Mouse (Mus musculus) liver, embryonic 16.5 days (tissue): ENCODE results near the gene Dgcr6. TPM values are rescaled to one million over a fixed set of nuclear protein-coding genes. Genes with fewer than 3 reads are reported as not detected.
A peak's percentile ranks its signal among the peaks of the same experiment; 100 is the strongest.

Experiments used
- ATAC-seq: fragments of 200-750 bp; cut with Nextera tagmentation; 2 replicates; pipeline ENCODE4 v1.8.0; 2017; ENCODE audit warnings: low read depth, mild to moderate bottlenecking, moderate number of reproducible peaks, moderate library complexity
- H3K27ac ChIP-seq: fragments of 300-500 bp; sonication (generic); 2 replicates; pipeline ENCODE4 v1.5.1; 2014; ENCODE audit warnings: mild to moderate bottlenecking, low read length
- H3K27me3 ChIP-seq: fragments of 300-500 bp; sonication (generic); 2 replicates; pipeline ENCODE4 v1.6.1; 2014; ENCODE audit warnings: low read depth, low read length, mixed read lengths; ENCODE audit not compliant: control insufficient read depth, insufficient read depth
- H3K36me3 ChIP-seq: fragments of 300-500 bp; sonication (generic); 2 replicates; pipeline ENCODE4 v1.6.1; 2014; ENCODE audit warnings: mild to moderate bottlenecking; ENCODE audit not compliant: control insufficient read depth, insufficient read depth
- H3K4me1 ChIP-seq: fragments of 300-500 bp; sonication (generic); 2 replicates; pipeline ENCODE4 v1.6.1; 2014; ENCODE audit warnings: low read depth, low read length, mixed read lengths; ENCODE audit not compliant: control insufficient read depth
- H3K4me2 ChIP-seq: fragments of 300-500 bp; sonication (generic); 2 replicates; pipeline ENCODE4 v1.6.1; 2014; ENCODE audit warnings: low read depth, low read length, mixed read lengths
- H3K4me3 ChIP-seq: fragments of 300-500 bp; sonication (generic); 2 replicates; pipeline ENCODE4 v1.5.1; 2014; ENCODE audit warnings: low read depth, mild to moderate bottlenecking, low read length
- H3K9ac ChIP-seq: fragments of 300-500 bp; sonication (generic); 2 replicates; pipeline ENCODE4 v1.6.1; 2014; ENCODE audit warnings: low read depth, low read length
- H3K9me3 ChIP-seq: fragments of 300-500 bp; sonication (generic); replicated peaks from 2 replicates; pipeline ENCODE4 v1.6.1; 2016; ENCODE audit warnings: low read length; ENCODE audit not compliant: control insufficient read depth
- WGBS: fragments of 180-500 bp; shearing (Covaris S2); extraction: QIAGEN DNeasy Blood & Tissue Kit; methylation state at CpG from one replicate; pipeline ENCODE4 v1.1.7; 2014; ENCODE audit not compliant: insufficient replicate concordance; 5-methylcytosine and 5-hydroxymethylcytosine counted together
- polyA plus RNA-seq: library from polyadenylated mRNA; unstranded; fragments of >200 nt; fragmentation: Nextera tagmentation; extraction: Ambion mirVana; gene quantifications from 2 replicates; pipeline ENCODE4 v1.2.1, GENCODE M21; 2015

Dgcr6 gene
- polyA plus RNA-seq, 1 experiment from 2014 or later: 17.1 TPM

DNA sequence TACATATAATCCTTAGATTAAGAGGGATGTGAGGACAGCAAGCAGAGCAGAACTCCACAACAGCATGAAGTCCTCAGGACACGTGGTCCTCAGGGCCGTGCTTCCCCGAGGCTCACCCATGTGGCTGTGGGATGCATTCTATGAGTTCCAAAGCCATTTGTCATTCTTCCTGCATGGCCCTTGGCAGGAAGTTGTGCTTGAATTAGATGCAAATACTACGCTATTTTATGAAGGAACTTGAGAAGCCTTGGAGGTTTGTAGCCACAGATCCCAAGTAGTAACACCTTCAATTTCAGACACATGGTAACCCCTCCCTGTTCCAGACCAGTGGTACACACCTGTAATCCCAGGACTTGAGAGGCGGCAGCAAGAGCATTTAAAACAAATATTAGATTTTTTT is 43.7 kb downstream of the Dgcr6 start:
- Histone ChIP-seq H3K27ac (no peak overlapping the region), H3K4me1 (no peaks in the 10 kb centered on the region), H3K9ac (no peak overlapping the region), H3K4me3 (no peak overlapping the region), H3K27me3 (no peaks in the 10 kb centered on the region), H3K9me3 (peaks cover 2% of the 10 kb centered on the region; the same call in 1 of the 2 replicates), H3K4me2 (no peak overlapping the region), H3K36me3 (no peaks in the 10 kb centered on the region)
- WGBS: 22% methylated on average over 5 of the region's 5 CpGs
- no peak for ATAC-seq

DNA sequence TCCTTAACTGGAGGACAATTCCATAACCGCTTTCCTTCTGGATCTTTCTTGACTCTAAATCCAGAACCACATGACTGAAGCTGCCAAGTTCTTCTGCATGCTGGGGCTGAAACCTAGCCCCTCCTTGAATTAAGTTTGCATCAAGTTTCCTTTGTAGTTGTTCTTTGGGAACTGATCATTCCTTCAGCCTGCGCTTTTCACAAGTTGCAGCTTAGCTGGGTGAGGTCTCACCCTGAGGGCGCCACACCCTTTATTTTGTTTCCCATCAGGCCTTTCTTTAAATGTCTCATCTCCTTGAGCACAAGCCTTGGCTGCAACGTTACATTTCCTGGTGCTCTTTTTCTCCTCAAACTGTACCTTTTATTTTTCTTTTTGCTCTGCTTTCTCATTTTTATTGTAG is 50.2 kb downstream of the Dgcr6 start:
- Histone ChIP-seq H3K4me2 (no peak overlapping the region), H3K9ac (no peak overlapping the region), H3K9me3 (no peaks in the 10 kb centered on the region), H3K27me3 (no peaks in the 10 kb centered on the region), H3K4me1 (no peaks in the 10 kb centered on the region), H3K27ac (no peak overlapping the region), H3K4me3 (no peak overlapping the region), H3K36me3 (no peaks in the 10 kb centered on the region)
- 54% methylated on average over 4 of the region's 4 CpGs for whole genome bisulfite sequencing
- ATAC-seq: no peak

DNA sequence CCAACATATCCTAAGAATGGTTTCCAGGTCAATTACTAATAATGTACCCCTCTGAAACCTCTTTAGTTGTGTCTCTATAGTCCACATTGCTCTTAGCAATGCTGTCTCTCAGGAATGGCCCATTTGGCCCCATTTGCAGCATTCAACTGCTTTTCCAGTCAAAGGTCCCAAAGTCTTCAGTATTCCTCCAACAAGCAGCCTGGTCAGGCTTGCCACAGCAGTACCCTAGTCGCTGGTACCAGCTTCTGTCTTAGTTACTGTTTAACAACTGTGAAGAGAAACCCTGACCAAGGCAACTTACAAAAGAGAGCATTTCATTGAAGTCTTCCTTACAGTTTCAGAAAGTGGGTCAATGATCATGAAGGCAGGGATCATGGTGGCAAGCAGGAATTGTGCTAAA is 50.7 kb downstream of the Dgcr6 start:
- ATAC-seq: no peak
- Histone ChIP-seq H3K4me3 (no peak overlapping the region), H3K9ac (no peak overlapping the region), H3K27ac (no peak overlapping the region), H3K9me3 (no peaks in the 10 kb centered on the region), H3K4me1 (no peaks in the 10 kb centered on the region), H3K27me3 (no peaks in the 10 kb centered on the region), H3K36me3 (no peaks in the 10 kb centered on the region), H3K4me2 (no peak overlapping the region)
- 45% methylated on average over 1 of the region's 1 CpGs for WGBS

DNA sequence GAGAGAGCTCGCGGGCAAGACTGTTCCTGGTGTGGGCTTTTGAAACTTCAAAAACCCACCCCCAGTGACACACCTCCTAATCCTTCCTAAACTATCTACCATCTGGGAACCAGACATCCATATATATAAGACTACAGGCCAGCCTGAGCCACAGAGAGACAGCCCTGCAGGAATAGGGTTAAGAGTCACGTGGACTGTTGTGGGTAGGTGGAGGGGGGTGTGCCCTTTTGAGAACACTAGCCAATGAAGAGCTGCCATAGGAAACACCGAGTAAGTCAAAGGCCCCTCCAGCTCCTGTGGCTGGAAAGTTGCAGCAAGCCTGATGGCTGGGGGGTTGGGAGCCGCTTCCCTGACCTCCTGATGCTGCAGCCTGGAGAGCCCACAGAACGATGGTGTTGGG is 51.1 kb downstream of the Dgcr6 start:
- WGBS: 39% methylated on average over 6 of the region's 6 CpGs
- Histone ChIP-seq H3K4me3 (no peak overlapping the region), H3K9me3 (no peaks in the 10 kb centered on the region), H3K27ac (no peak overlapping the region), H3K4me2 (no peak overlapping the region), H3K27me3 (no peaks in the 10 kb centered on the region), H3K4me1 (no peaks in the 10 kb centered on the region), H3K9ac (no peak overlapping the region), H3K36me3 (no peaks in the 10 kb centered on the region)
- ATAC-seq: no peak

DNA sequence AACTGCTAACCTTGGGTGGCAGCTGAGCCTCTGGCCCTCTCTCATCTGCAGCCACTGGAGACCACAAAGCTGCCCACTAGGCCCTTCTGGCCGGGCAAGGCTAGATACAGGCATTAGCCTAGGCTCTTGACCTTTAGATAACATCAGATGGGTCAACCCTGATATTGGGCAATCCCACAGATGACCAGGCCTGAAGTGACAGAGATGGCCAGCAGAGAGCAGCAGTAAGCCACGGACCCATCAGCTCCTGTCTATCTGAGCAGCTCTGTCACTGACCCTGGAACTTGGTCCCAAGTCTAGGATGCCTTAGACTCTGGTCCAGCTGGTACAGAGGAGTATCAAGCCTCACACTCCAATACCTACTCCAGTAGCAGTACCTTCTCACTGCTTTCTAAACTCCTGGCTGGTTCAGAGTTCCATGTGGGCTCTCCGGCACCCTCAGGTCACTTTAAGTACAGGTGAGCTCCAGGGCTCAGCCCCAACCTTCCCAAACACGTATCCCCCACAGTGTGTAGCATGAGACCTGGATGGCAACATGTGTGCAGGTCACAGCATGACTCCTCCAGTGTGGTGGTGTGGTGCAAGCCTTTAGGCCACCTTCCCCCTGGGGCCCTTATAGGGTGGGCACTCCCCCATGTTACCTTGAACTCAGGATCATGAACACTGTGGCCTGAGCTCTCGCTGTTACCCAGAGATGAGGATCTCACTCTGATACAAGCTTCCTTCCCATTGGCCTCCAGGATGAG is 55.7 kb downstream of the Dgcr6 start:
- Histone ChIP-seq H3K4me3 (no peak overlapping the region), H3K36me3 (no peaks in the 10 kb centered on the region), H3K27ac (no peak overlapping the region), H3K4me2 (no peak overlapping the region), H3K9ac (no peak overlapping the region), H3K9me3 (no peaks in the 10 kb centered on the region), H3K27me3 (no peaks in the 10 kb centered on the region), H3K4me1 (no peaks in the 10 kb centered on the region)
- peak; percentile 67 for ATAC-seq
- WGBS: 31% methylated on average over 5 of the region's 5 CpGs

DNA sequence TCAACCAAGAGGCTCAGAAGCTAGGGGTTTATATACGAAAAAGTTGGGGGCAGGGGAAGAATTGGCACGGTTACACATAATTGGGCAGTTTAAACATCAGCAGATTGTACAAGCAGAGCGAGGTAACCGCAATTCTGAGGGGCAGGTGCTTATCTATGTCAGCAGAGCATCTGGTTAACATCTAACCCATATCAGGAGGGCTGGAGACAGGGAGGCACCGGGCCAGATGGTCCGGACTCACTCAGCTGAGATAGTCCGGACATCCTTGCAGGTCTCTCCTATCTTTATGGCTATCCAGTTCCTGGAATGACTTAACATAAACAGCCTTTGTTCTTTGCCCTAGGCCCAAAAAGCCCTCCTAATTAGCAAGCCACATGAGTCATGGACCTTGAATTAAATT is 58.4 kb downstream of the Dgcr6 start:
- ATAC-seq: no peak
- 45% methylated on average over 7 of the region's 7 CpGs for WGBS
- Histone ChIP-seq H3K4me1 (no peaks in the 10 kb centered on the region), H3K27me3 (no peaks in the 10 kb centered on the region), H3K36me3 (no peaks in the 10 kb centered on the region), H3K9me3 (no peaks in the 10 kb centered on the region), H3K4me2 (no peak overlapping the region), H3K9ac (no peak overlapping the region), H3K4me3 (no peak overlapping the region), H3K27ac (no peak overlapping the region)

DNA sequence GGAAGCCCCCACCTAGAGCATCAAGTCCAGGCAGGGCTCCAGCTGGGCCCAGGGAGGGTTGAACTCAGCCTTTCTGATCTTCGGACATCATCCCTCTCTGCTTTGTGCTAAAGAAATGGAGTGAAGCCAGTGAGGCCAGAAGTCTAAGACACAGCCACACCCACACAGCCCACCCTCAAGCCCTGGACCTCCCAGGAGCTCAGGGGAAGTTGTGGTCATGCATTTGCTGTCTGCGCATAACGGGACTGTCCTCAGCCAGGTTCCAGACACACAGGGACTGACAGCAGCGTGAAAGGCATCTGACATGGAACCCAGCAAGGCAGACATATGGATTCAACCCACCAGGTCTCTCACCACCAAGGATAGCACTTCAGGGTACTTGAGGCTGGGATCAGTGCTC is 63.8 kb downstream of the Dgcr6 start:
- no peaks in the 10 kb centered on the region for H3K4me1 ChIP-seq

DNA sequence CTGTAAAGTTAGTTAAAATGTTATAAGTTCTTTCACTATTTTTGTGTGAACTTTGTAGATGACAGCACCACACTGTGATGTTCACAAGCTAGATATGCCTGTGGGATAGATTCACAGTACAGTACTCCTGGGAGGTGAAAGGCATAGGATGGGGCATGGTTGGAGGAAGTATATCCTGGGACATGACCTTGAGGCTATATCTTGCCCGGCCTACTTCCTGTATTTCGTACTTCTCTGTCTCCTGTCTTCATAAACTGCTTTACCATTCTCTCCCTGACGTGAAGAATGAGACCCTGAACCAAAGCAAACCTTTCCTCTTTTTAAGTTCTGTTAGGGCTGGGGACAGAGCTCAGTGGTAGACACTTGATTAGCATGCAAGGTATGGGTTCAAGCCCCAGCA is 65.6 kb downstream of the Dgcr6 start:
- WGBS: 18% methylated on average over 3 of the region's 3 CpGs
- Histone ChIP-seq H3K4me1 (no peaks in the 10 kb centered on the region; the same call in 1 of the 2 replicates), H3K9me3 (no peaks in the 10 kb centered on the region), H3K27ac (no peak overlapping the region), H3K4me2 (no peak overlapping the region), H3K9ac (no peak overlapping the region), H3K27me3 (no peaks in the 10 kb centered on the region), H3K36me3 (no peaks in the 10 kb centered on the region), H3K4me3 (no peak overlapping the region)
- no peak for ATAC-seq

More for the DNA sequence above, 63.8 kb downstream of the Dgcr6 start:
- Histone ChIP-seq H3K27me3 (no peaks in the 10 kb centered on the region), H3K27ac (no peak overlapping the region), H3K9me3 (no peaks in the 10 kb centered on the region), H3K4me3 (no peak overlapping the region), H3K4me2 (no peak overlapping the region), H3K36me3 (no peaks in the 10 kb centered on the region), H3K9ac (no peak overlapping the region)
- ATAC-seq: no peak
- WGBS: 32% methylated on average over 4 of the region's 4 CpGs

DNA sequence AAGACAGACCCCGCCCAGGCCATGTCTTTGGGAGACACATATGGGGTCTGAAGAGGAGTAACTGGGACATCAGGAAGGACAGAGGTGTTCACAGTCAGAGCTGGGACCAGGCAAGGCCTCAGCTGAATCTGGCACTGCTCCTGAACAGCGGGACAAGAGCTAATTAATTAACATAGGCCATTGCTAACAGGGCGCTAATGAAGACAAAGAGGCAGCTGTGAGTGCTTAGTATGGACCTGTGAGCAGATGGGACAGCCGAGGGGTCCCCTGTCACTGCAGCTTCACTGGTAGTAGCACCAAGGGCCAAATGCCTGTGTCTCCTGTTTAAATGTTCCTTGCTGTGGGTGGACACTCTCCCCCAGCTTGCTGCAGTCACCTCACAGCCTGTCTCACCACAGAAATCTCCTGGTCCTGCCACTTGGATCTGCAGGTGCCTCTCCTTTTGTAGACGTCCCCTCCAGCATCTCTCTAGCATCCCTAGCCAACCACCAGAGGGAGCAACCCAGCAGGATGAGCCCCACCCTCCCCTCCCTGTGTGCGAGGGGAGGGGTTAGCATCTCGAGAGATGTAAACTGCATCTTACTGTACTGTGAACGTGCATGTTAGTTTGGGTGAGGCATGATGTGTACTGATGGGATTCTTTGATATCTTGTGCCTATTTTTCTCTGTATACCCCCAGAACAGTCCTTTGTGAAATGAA is 66.5 kb downstream of the Dgcr6 start:
- 24% methylated on average over 8 of the region's 8 CpGs for WGBS
- no peaks in the 10 kb centered on the region for H3K36me3 ChIP-seq
- H3K4me1 ChIP-seq: no peaks in the 10 kb centered on the region; the same call in 1 of the 2 replicates
- no peak overlapping the region for H3K4me3 ChIP-seq
- H3K27me3 ChIP-seq: no peaks in the 10 kb centered on the region
- H3K27ac ChIP-seq: no peak overlapping the region
- ATAC-seq: no peak
- H3K9ac ChIP-seq: no peak overlapping the region
- no peak overlapping the region for H3K4me2 ChIP-seq
- no peaks in the 10 kb centered on the region for H3K9me3 ChIP-seq
